Mouse (Mus musculus): Measurements from ENCODE around the gene Trpc1. TPM values are rescaled to one million over a fixed set of nuclear protein-coding genes. Genes with fewer than 3 reads are reported as not detected.
A peak's percentile ranks its signal among the peaks of the same experiment; 100 is the strongest.

The Trpc1 gene
- total and polyA plus RNA-seq, 3 experiments, result 0.38 TPM; not detected in 2

- Histone ChIP-seq H3K27me3 (ENCODE audit: insufficient read depth, low read length) (no peaks in the 10 kb centered on the region), H3K9me3 (replicated peaks) (no peaks in the 10 kb centered on the region), H3K36me3 (replicated peaks) (no peaks in the 10 kb centered on the region), H3K4me1 (ENCODE audit: insufficient read depth, low read depth, low read length) (no peaks in the 10 kb centered on the region), H3K4me3 (ENCODE audit: low read depth, low read length) (no peak overlapping the region)
- ATAC-seq (ENCODE audit: extremely low read depth, insufficient number of reproducible peaks, low FRiP score, poor library complexity, severe bottlenecking), result no peak
- no peak for DNase-seq (ENCODE audit: low spot score)
- TF ChIP-seq CTCF (IDR thresholded peaks at IDR 0.05; ENCODE audit: low read depth, low read length) (no peak), POLR2AphosphoS5 (IDR thresholded peaks at IDR 0.05; ENCODE audit: insufficient replicate concordance, low read depth, low read length) (no peak), GATA2 (IDR thresholded peaks at IDR 0.05; ENCODE audit: borderline replicate concordance, low read depth, low read length) (no peak), TAL1 (conservative IDR thresholded peaks at IDR 0.05; ENCODE audit: low read depth, low read length) (no peak), GATA1 (IDR thresholded peaks at IDR 0.05; ENCODE audit: borderline replicate concordance, low read length) (no peak)
Observed at GRCm38 (mm10) chr9:95695023-95695422, 55.2 kb downstream of the Trpc1 start.

- Histone ChIP-seq H3K9me3 (replicated peaks) (no peaks in the 10 kb centered on the region), H3K36me3 (replicated peaks) (no peaks in the 10 kb centered on the region), H3K27me3 (ENCODE audit: insufficient read depth, low read length) (no peaks in the 10 kb centered on the region), H3K4me3 (ENCODE audit: low read depth, low read length) (no peak overlapping the region), H3K4me1 (ENCODE audit: insufficient read depth, low read depth, low read length) (no peaks in the 10 kb centered on the region)
- ATAC-seq (ENCODE audit: extremely low read depth, insufficient number of reproducible peaks, low FRiP score, poor library complexity, severe bottlenecking), result no peak
- TF ChIP-seq POLR2AphosphoS5 (IDR thresholded peaks at IDR 0.05; ENCODE audit: insufficient replicate concordance, low read depth, low read length) (no peak), GATA2 (IDR thresholded peaks at IDR 0.05; ENCODE audit: borderline replicate concordance, low read depth, low read length) (no peak), GATA1 (IDR thresholded peaks at IDR 0.05; ENCODE audit: borderline replicate concordance, low read length) (no peak), CTCF (IDR thresholded peaks at IDR 0.05; ENCODE audit: low read depth, low read length) (no peak), TAL1 (conservative IDR thresholded peaks at IDR 0.05; ENCODE audit: low read depth, low read length) (no peak)
- no peak for DNase-seq (ENCODE audit: low spot score)
Observed at GRCm38 (mm10) chr9:95694526-95694925, 55.6 kb downstream of the Trpc1 start.

GRCm38 (mm10) chr9:95693528-95694100, 56.6 kb downstream of the Trpc1 start:
- Histone ChIP-seq H3K9me3 (replicated peaks) (no peaks in the 10 kb centered on the region), H3K4me3 (ENCODE audit: low read depth, low read length) (no peak overlapping the region), H3K36me3 (replicated peaks) (no peaks in the 10 kb centered on the region), H3K27me3 (ENCODE audit: insufficient read depth, low read length) (no peaks in the 10 kb centered on the region), H3K4me1 (ENCODE audit: insufficient read depth, low read depth, low read length) (no peaks in the 10 kb centered on the region)
- ATAC-seq (ENCODE audit: extremely low read depth, insufficient number of reproducible peaks, low FRiP score, poor library complexity, severe bottlenecking), result no peak
- TF ChIP-seq CTCF (IDR thresholded peaks at IDR 0.05; ENCODE audit: low read depth, low read length), result no peak
- TF ChIP-seq TAL1 (conservative IDR thresholded peaks at IDR 0.05; ENCODE audit: low read depth, low read length), result no peak
- no peak for TF ChIP-seq GATA1 (IDR thresholded peaks at IDR 0.05; ENCODE audit: borderline replicate concordance, low read length)
- no peak for TF ChIP-seq GATA2 (IDR thresholded peaks at IDR 0.05; ENCODE audit: borderline replicate concordance, low read depth, low read length)
- TF ChIP-seq POLR2AphosphoS5 (IDR thresholded peaks at IDR 0.05; ENCODE audit: insufficient replicate concordance, low read depth, low read length), result no peak
- DNase-seq (ENCODE audit: low spot score), result no peak

- no peak overlapping the region for H3K4me3 ChIP-seq (ENCODE audit: low read depth, low read length)
- no peak for DNase-seq (ENCODE audit: low spot score)
- no peak for TF ChIP-seq GATA2 (IDR thresholded peaks at IDR 0.05; ENCODE audit: borderline replicate concordance, low read depth, low read length)
- no peak for TF ChIP-seq GATA1 (IDR thresholded peaks at IDR 0.05; ENCODE audit: borderline replicate concordance, low read length)
- no peak for TF ChIP-seq POLR2AphosphoS5 (IDR thresholded peaks at IDR 0.05; ENCODE audit: insufficient replicate concordance, low read depth, low read length)
- TF ChIP-seq TAL1 (conservative IDR thresholded peaks at IDR 0.05; ENCODE audit: low read depth, low read length), result no peak
- TF ChIP-seq CTCF (IDR thresholded peaks at IDR 0.05; ENCODE audit: low read depth, low read length), result no peak
- H3K36me3 ChIP-seq (replicated peaks), result no peaks in the 10 kb centered on the region
- H3K27me3 ChIP-seq (ENCODE audit: insufficient read depth, low read length), result no peaks in the 10 kb centered on the region
- no peaks in the 10 kb centered on the region for H3K9me3 ChIP-seq (replicated peaks)
- no peaks in the 10 kb centered on the region for H3K4me1 ChIP-seq (ENCODE audit: insufficient read depth, low read depth, low read length)
- ATAC-seq (ENCODE audit: extremely low read depth, insufficient number of reproducible peaks, low FRiP score, poor library complexity, severe bottlenecking), result no peak
Observed at GRCm38 (mm10) chr9:95692823-95693222, 57.4 kb downstream of the Trpc1 start.

GRCm38 (mm10) chr9:95688064-95688463, 62.1 kb downstream of the Trpc1 start:
- DNase-seq (ENCODE audit: low spot score) (peak; percentile 8), ATAC-seq (ENCODE audit: extremely low read depth, insufficient number of reproducible peaks, low FRiP score, poor library complexity, severe bottlenecking) (no peak)
- H3K9me3 ChIP-seq (replicated peaks), result no peaks in the 10 kb centered on the region
- peak; percentile 24; the same call in 1 of the 2 replicates for TF ChIP-seq CTCF (IDR thresholded peaks at IDR 0.05; ENCODE audit: low read depth, low read length)
- no peak for TF ChIP-seq TAL1 (conservative IDR thresholded peaks at IDR 0.05; ENCODE audit: low read depth, low read length)
- H3K27me3 ChIP-seq (ENCODE audit: insufficient read depth, low read length), result no peaks in the 10 kb centered on the region; the same call in 1 of the 2 replicates
- H3K4me1 ChIP-seq (ENCODE audit: insufficient read depth, low read depth, low read length), result no peaks in the 10 kb centered on the region
- H3K36me3 ChIP-seq (replicated peaks), result no peaks in the 10 kb centered on the region
- H3K4me3 ChIP-seq (ENCODE audit: low read depth, low read length), result no peak overlapping the region

GRCm38 (mm10) chr9:95685660-95686440, 64.3 kb downstream of the Trpc1 start:
- no peaks in the 10 kb centered on the region; the same call in 1 of the 2 replicates for H3K27me3 ChIP-seq (ENCODE audit: insufficient read depth, low read length)
- DNase-seq (ENCODE audit: low spot score) (no peak), ATAC-seq (ENCODE audit: extremely low read depth, insufficient number of reproducible peaks, low FRiP score, poor library complexity, severe bottlenecking) (no peak)
- H3K9me3 ChIP-seq (replicated peaks), result no peaks in the 10 kb centered on the region
- no peak overlapping the region for H3K4me3 ChIP-seq (ENCODE audit: low read depth, low read length)
- no peaks in the 10 kb centered on the region for H3K36me3 ChIP-seq (replicated peaks)
- no peaks in the 10 kb centered on the region for H3K4me1 ChIP-seq (ENCODE audit: insufficient read depth, low read depth, low read length)
- TF ChIP-seq GATA2 (IDR thresholded peaks at IDR 0.05; ENCODE audit: borderline replicate concordance, low read depth, low read length), result no peak
- no peak for TF ChIP-seq GATA1 (IDR thresholded peaks at IDR 0.05; ENCODE audit: borderline replicate concordance, low read length)
- TF ChIP-seq CTCF (IDR thresholded peaks at IDR 0.05; ENCODE audit: low read depth, low read length), result no peak
- no peak for TF ChIP-seq TAL1 (conservative IDR thresholded peaks at IDR 0.05; ENCODE audit: low read depth, low read length)
- TF ChIP-seq POLR2AphosphoS5 (IDR thresholded peaks at IDR 0.05; ENCODE audit: insufficient replicate concordance, low read depth, low read length), result no peak
